Mouse (Mus musculus) brain, embryonic 18.5 days (tissue): Measurements from ENCODE around the gene Fndc3b.

ENCODE experiments used
- DNase-seq: peaks from one replicate; pipeline ENCODE4 v3.0.0-alpha.2; 2012; ENCODE audit warnings: low read depth, low spot score

Fndc3b gene

GRCm38 (mm10) chr3:27670416-27670815 lies 40.7 kb downstream of the Fndc3b start:
- no peak for DNase-seq

GRCm38 (mm10) chr3:27667280-27667679 lies 43.8 kb downstream of the Fndc3b start:
- no peak for DNase-seq

- DNase-seq: no peak
Observed at GRCm38 (mm10) chr3:27665338-27665737, 45.8 kb downstream of the Fndc3b start.

GRCm38 (mm10) chr3:27663221-27663620 lies 47.9 kb downstream of the Fndc3b start:
- DNase-seq: no peak

- no peak for DNase-seq
Observed at GRCm38 (mm10) chr3:27658198-27658763, 52.8 kb downstream of the Fndc3b start.

- no peak for DNase-seq
Observed at GRCm38 (mm10) chr3:27656764-27657390, 54.2 kb downstream of the Fndc3b start.

- no peak for DNase-seq
Observed at GRCm38 (mm10) chr3:27655673-27656072, 55.4 kb downstream of the Fndc3b start.

- no peak for DNase-seq
Observed at GRCm38 (mm10) chr3:27655042-27655441, 56.1 kb downstream of the Fndc3b start.

GRCm38 (mm10) chr3:27652451-27653011 lies 58.6 kb downstream of the Fndc3b start:
- no peak for DNase-seq

GRCm38 (mm10) chr3:27651731-27652130 lies 59.4 kb downstream of the Fndc3b start:
- DNase-seq: no peak

GRCm38 (mm10) chr3:27650083-27650482 lies 61.0 kb downstream of the Fndc3b start:
- DNase-seq: no peak

- DNase-seq: no peak
Observed at GRCm38 (mm10) chr3:27649316-27649715, 61.8 kb downstream of the Fndc3b start.

GRCm38 (mm10) chr3:27642381-27642780 lies 68.7 kb downstream of the Fndc3b start:
- no peak for DNase-seq

GRCm38 (mm10) chr3:27639701-27640100 lies 71.4 kb downstream of the Fndc3b start:
- DNase-seq: no peak

GRCm38 (mm10) chr3:27637046-27637661 lies 74.0 kb downstream of the Fndc3b start:
- no peak for DNase-seq

GRCm38 (mm10) chr3:27635776-27636175 lies 75.3 kb downstream of the Fndc3b start:
- no peak for DNase-seq

GRCm38 (mm10) chr3:27632880-27633279 lies 78.2 kb downstream of the Fndc3b start:
- no peak for DNase-seq

GRCm38 (mm10) chr3:27631112-27631511 lies 80.0 kb downstream of the Fndc3b start:
- DNase-seq: no peak

- DNase-seq: no peak
Observed at GRCm38 (mm10) chr3:27629716-27630115, 81.4 kb downstream of the Fndc3b start.

- DNase-seq: no peak
Observed at GRCm38 (mm10) chr3:27626301-27626700, 84.8 kb downstream of the Fndc3b start.

- DNase-seq: no peak
Observed at GRCm38 (mm10) chr3:27625592-27625985, 85.5 kb downstream of the Fndc3b start.

GRCm38 (mm10) chr3:27624974-27625591 lies 86.0 kb downstream of the Fndc3b start:
- no peak for DNase-seq
